Mouse (Mus musculus): Measurements from ENCODE around the gene Ear2.
"Not testable (repeated sequence)": the region's sequence is repeated elsewhere in the genome, so short reads cannot be mapped to it uniquely, and the experiment has no call there.

Ear2 gene

GRCm38 (mm10) chr14:44102354-44102753, at the start of gene Ear2:
Gene Ear2 (plus strand): TSS chr14:44102654.
- DNase-seq: not testable (repeated sequence)

DNA sequence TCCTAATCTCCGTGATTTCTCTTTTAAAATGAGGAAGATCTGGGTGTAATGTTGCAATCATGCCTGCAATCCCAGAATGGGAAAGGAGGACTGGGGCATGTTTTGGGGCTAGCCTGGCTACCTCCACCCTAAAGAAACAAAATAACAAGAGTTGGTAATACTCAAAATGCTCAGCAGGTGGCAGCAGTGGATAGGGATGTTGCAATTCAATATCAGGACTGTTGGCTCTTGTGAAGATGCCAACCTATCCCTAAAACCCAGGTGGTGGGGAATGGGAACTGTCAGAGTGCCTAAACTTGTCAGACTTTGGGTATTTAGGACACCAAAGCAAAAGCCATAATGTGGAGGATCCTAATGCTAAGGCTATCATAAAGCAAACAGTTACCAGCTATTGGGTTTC, 34.6 kb upstream of the Ear2 start:
- not testable (repeated sequence) for DNase-seq

- not testable (repeated sequence) for DNase-seq
These were observed 31.9 kb upstream of the Ear2 start for GRCm38 (mm10) chr14:44070595-44070994.

- DNase-seq: not testable (repeated sequence)
These were observed 24.6 kb upstream of the Ear2 start for GRCm38 (mm10) chr14:44077785-44078341.

GRCm38 (mm10) chr14:44086588-44086987, 15.9 kb upstream of the Ear2 start:
- DNase-seq: not testable (repeated sequence)

GRCm38 (mm10) chr14:44087535-44087934, 14.9 kb upstream of the Ear2 start:
- not testable (repeated sequence) for DNase-seq

DNA sequence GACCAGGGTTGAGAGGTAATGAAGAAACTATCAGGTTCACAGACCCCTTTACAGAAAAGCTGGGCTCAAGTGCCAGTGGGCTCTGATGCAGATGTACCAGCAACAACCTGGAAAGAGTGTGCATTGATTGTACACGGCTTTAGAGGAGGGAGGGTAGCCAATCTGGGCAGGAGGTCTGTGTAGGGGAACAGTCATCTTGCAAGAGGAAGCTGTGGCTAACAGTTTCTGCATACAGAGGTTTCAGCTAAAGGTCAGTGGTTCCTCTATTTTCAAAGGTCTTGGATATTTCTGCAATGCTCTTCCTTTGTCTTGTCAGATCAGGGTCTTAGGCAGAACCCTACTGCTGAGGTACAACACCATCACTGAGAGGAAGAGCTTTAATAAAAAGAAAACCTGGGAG, 10.9 kb upstream of the Ear2 start:
- DNase-seq: not testable (repeated sequence)

GRCm38 (mm10) chr14:44094445-44094844, 8.0 kb upstream of the Ear2 start:
- not testable (repeated sequence) for DNase-seq

GRCm38 (mm10) chr14:44100030-44100429, 2.4 kb upstream of the Ear2 start:
- not testable (repeated sequence) for DNase-seq

- no peak for DNase-seq
These were observed 8.5 kb downstream of the Ear2 start for GRCm38 (mm10) chr14:44110981-44111380.

DNA sequence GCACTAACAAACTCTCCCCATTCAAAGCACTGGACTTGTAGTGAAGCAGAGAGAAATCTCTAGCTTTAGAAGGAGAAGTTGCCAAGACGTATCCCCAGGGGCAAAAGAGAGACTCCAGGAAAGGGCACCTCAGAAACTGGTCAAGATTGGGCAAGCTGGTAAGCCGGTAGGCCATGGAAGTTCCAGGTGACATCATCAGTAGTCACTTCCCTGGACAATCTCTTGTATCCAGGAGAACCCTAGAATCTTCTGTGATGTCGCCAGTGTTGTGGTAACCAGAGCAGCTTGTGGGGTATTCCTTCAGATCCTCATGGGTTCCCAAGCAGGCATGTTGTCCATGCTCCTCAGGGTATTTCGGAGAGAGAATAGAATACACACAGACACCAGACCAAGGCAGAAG, 21.1 kb downstream of the Ear2 start, which contains the start of gene Gm3327:
Gene Gm3327 (plus strand): TSS at position 301 of the 400 bp plus-strand sequence.
- DNase-seq: not testable (repeated sequence)

Data from spleen, adult 18-20 months (tissue).